Mouse (Mus musculus): ENCODE measurements around the gene Trim39. TPM values are rescaled to one million over a fixed set of nuclear protein-coding genes. Genes with fewer than 3 reads are reported as not detected.
"Not testable (repeated sequence)": the region's sequence is repeated elsewhere in the genome, so short reads cannot be mapped to it uniquely, and the experiment has no call there.

Trim39 gene
- total RNA-seq, 2 experiments from 2014 or later: 7.3 to 7.4 TPM

- Histone ChIP-seq H3K4me3 (peak overlapping the region; percentile 60), H3K27ac (no peak overlapping the region)
- TF ChIP-seq CTCF (IDR thresholded peaks at IDR 0.05): no peak
- intact Hi-C loops (cut with DNase I): no loop called here
- no peak for DNase-seq
Observed at GRCm38 (mm10) chr17:36237321-36237921, 34.6 kb downstream of the Trim39 start.

- DNase-seq; H3K4me3 ChIP-seq; intact Hi-C loops (cut with DNase I); H3K27ac ChIP-seq: not testable (repeated sequence)
Observed at GRCm38 (mm10) chr17:36235300-36235699, 36.7 kb downstream of the Trim39 start.

- intact Hi-C loops (cut with DNase I): no loop called here
- Histone ChIP-seq H3K27ac (no peak overlapping the region), H3K4me3 (no peak overlapping the region)
- no peak for TF ChIP-seq CTCF (IDR thresholded peaks at IDR 0.05)
- no peak for DNase-seq
Observed at GRCm38 (mm10) chr17:36233572-36233971, 38.5 kb downstream of the Trim39 start.

GRCm38 (mm10) chr17:36231318-36231717, 40.7 kb downstream of the Trim39 start:
- TF ChIP-seq CTCF (IDR thresholded peaks at IDR 0.05): peak; percentile 72
- Histone ChIP-seq H3K27ac (no peak overlapping the region), H3K4me3 (no peak overlapping the region)
- intact Hi-C loops (cut with DNase I): no loop called here
- DNase-seq: peak; percentile 79

- intact Hi-C loops (cut with DNase I): no loop called here
- no peak for TF ChIP-seq CTCF (IDR thresholded peaks at IDR 0.05)
Observed at GRCm38 (mm10) chr17:36229046-36229445, 43.0 kb downstream of the Trim39 start.

GRCm38 (mm10) chr17:36226921-36227320, 45.1 kb downstream of the Trim39 start:
- intact Hi-C loops (cut with DNase I): no loop called here
- DNase-seq: no peak
- Histone ChIP-seq H3K27ac (no peak overlapping the region), H3K4me3 (no peak overlapping the region)
- TF ChIP-seq CTCF (IDR thresholded peaks at IDR 0.05): peak; percentile 17; the same call in 1 of the 2 replicates

More at GRCm38 (mm10) chr17:36229046-36229445, 43.0 kb downstream of the Trim39 start:
- Histone ChIP-seq H3K27ac (no peak overlapping the region), H3K4me3 (no peak overlapping the region)
- no peak for DNase-seq

- Histone ChIP-seq H3K4me3 (no peak overlapping the region), H3K27ac (no peak overlapping the region)
- no peak for TF ChIP-seq CTCF (IDR thresholded peaks at IDR 0.05)
- no peak for DNase-seq
- intact Hi-C loops (cut with DNase I): no loop called here
Observed at GRCm38 (mm10) chr17:36225231-36225824, 46.7 kb downstream of the Trim39 start.

GRCm38 (mm10) chr17:36224451-36224850, 47.6 kb downstream of the Trim39 start:
- Histone ChIP-seq H3K4me3 (no peak overlapping the region), H3K27ac (no peak overlapping the region)
- no peak for TF ChIP-seq CTCF (IDR thresholded peaks at IDR 0.05)
- intact Hi-C loops (cut with DNase I): no loop called here
- no peak for DNase-seq

- DNase-seq: no peak
- no peak for TF ChIP-seq CTCF (IDR thresholded peaks at IDR 0.05)
- Histone ChIP-seq H3K27ac (no peak overlapping the region), H3K4me3 (no peak overlapping the region)
- intact Hi-C loops (cut with DNase I): no loop called here
Observed at GRCm38 (mm10) chr17:36218594-36219155, 53.4 kb downstream of the Trim39 start.

GRCm38 (mm10) chr17:36215586-36215985, 56.5 kb downstream of the Trim39 start:
- no peak overlapping the region for H3K4me3 ChIP-seq
- intact Hi-C loops (cut with DNase I): no loop called here
- DNase-seq: no peak
- TF ChIP-seq CTCF (IDR thresholded peaks at IDR 0.05): no peak
- no peak overlapping the region for H3K27ac ChIP-seq

Other genes starting within 250 kb of the Trim39 start
- 1 to 10 TPM; 6.3 to 9.2 TPM for gene H2-T23, start 239.4 kb downstream of the Trim39 start, total RNA-seq (2021)
- gene H2-T22, start 229.5 kb downstream of the Trim39 start, total RNA-seq (2021): 1 to 10 TPM; 8.8 to 9.7 TPM
- gene Gm6034, start 229.3 kb downstream of the Trim39 start, total RNA-seq (2021): not detected
- gene Gm11127, start 213.9 kb downstream of the Trim39 start, total RNA-seq (2021): 1 to 10 TPM; 1.5 to 2.1 TPM
- not detected for gene Gm19684, start 150.6 kb downstream of the Trim39 start, total RNA-seq (2021)
- gene Gm7030, start 142.8 kb downstream of the Trim39 start, total RNA-seq (2021): not detected
- not detected for gene Gm8909, start 103.7 kb downstream of the Trim39 start, total RNA-seq (2021)
- not detected for gene H2-T3, start 82.0 kb downstream of the Trim39 start, total RNA-seq (2021)
- 10 to 100 TPM; 36.5 to 41.1 TPM for gene Rpp21, start 14.2 kb downstream of the Trim39 start, total RNA-seq (2021)
- not detected for gene H2-M10.2, start 14.2 kb upstream of the Trim39 start, total RNA-seq (2021)
- gene H2-M10.1, start 53.9 kb upstream of the Trim39 start, total RNA-seq (2021): not detected
- not detected for gene H2-M10.3, start 96.2 kb upstream of the Trim39 start, total RNA-seq (2021)
- gene H2-M10.4, start 190.1 kb upstream of the Trim39 start, total RNA-seq (2021): not detected